Mouse (Mus musculus): ENCODE data around the gene Qrich1. TPM values are rescaled to one million over a fixed set of nuclear protein-coding genes. Genes with fewer than 3 reads are reported as not detected.

Qrich1 gene
- total RNA-seq, 1 experiment from 2014 or later: 126 TPM

- DNase-seq: peak; percentile 74
These were observed 24.4 kb upstream of the Qrich1 start for GRCm38 (mm10) chr9:108492043-108492750.

DNA sequence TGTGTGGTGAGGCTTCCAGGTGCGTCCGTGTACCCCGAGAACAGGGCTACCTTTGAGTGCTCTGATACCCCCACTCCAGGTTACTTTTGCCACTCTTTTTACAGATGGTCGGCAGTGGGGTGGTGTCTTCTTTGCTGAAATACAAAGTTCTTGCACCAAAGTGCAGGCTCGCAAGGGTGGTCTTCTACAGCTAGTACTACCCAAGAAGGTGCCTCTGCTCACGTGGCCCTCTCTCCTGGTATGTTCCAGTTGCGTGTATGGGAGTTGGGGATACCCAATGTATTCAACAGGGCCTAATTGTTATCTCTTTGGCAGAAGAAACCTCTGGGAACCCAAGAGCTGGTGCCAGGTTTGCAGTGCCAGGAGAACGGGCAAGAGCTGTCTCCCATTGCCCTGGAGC is 23.4 kb upstream of the Qrich1 start:
- DNase-seq: no peak

GRCm38 (mm10) chr9:108494146-108494825 is 22.3 kb upstream of the Qrich1 start:
- DNase-seq: no peak

DNA sequence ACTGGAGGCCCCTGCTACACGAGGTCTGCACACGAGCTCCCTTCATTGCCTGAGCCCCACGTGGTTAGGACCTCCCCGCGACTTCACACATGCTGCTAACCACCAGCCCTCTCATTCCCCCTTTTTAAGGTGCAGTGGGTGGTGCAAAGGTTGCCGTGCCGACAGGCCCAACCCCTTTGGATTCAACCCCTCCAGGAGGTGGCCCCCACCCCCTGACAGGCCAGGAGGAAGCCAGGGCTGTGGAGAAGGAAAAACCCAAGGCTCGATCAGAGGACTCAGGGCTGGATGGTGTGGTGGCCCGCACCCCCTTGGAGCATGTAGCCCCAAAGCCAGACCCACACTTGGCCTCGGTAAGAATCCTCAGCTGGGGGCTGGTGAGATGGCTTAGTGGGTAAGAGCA is 21.7 kb upstream of the Qrich1 start:
- no peak for DNase-seq

- no peak for DNase-seq
These were observed 17.4 kb upstream of the Qrich1 start for GRCm38 (mm10) chr9:108499231-108499630.

DNA sequence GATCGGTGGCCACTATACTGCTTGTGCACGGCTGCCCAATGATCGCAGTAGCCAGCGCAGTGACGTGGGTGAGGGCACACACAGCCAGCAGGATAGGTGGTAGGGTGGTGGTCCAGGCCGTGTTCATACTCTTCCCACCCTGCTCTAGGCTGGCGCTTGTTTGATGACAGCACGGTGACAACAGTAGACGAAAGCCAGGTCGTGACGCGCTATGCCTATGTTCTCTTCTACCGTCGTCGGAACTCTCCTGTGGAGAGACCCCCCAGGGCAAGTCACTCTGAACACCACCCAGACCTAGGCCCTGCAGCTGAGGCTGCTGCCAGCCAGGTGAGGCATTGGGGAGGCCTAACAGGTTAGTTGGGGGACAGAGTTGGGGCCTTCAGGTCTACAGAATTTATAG is 16.7 kb upstream of the Qrich1 start:
- no peak for DNase-seq

GRCm38 (mm10) chr9:108506901-108507300 is 9.7 kb upstream of the Qrich1 start:
- no peak for DNase-seq

GRCm38 (mm10) chr9:108507619-108508434 is 8.8 kb upstream of the Qrich1 start, which contains the start of gene Qars:
Gene Qars, plus strand, starts transcription at chr9:108507706.
- DNase-seq: peak; percentile 92

- DNase-seq: no peak
These were observed 7.8 kb upstream of the Qrich1 start for GRCm38 (mm10) chr9:108508776-108509175.

GRCm38 (mm10) chr9:108517253-108517930 is 786 bp downstream of the Qrich1 start:
- peak; percentile 83 for DNase-seq

DNA sequence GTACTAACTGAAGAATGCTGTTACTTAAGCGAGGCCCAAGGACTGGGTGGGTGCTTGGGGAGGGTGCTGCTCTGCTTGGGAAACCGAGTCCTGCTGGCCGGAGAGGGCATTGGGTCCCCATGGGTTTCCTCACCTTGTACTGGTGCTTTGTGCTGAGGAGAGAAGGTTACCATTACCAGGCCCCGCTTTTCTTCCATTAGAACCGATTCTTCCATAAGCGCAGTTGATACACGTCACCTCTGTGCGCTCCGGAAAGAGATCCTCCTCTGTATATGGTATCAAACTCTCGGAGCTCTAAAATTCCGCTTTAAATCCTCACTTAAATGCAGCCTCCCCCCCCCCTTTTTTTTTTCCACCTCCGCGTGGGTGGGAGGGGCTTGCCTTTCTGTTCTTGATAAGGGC is 1.3 kb downstream of the Qrich1 start:
- DNase-seq: no peak

- no peak for DNase-seq
These were observed 5.0 kb downstream of the Qrich1 start for GRCm38 (mm10) chr9:108521604-108522003.

DNA sequence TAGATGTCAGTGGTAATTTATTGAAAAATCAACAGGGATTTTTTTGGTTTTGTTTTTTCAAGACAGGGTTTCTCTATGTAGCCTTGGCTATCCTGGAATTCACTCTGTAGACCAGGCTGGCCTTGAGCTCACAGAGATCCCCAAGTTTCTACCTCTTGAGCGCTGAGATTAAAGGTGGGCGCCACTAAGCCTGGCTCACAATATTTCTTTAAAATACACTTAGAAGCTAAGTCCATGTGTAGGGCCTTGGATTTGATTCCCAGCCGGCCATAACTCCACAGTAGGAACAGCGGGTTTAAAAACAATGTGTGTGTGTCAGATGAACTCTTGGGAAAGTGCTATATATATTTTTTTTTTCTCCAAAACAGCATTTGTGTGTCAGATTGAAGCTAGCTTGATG is 6.7 kb downstream of the Qrich1 start:
- no peak for DNase-seq

DNA sequence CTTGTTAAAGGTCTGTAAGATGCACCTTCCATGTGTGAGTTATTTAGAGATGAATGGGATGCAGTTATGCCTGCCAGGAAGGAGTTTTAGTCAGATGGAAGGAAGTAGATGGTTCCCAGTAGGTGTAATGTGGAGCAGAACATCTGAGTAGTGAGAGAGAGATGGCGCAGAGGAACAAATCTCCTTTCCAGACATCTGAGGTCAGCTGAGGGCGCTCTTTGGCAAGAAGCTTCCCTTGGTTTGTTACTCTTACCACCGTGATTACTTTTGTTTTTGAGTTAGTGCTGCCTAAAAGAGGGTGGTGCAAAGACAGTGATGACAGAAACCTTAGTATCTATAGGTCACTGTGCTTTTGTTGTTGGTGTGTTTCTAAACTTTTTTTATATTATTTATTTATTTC is 8.8 kb downstream of the Qrich1 start:
- no peak for DNase-seq

- no peak for DNase-seq
These were observed 14.3 kb downstream of the Qrich1 start for GRCm38 (mm10) chr9:108530954-108531353.

DNA sequence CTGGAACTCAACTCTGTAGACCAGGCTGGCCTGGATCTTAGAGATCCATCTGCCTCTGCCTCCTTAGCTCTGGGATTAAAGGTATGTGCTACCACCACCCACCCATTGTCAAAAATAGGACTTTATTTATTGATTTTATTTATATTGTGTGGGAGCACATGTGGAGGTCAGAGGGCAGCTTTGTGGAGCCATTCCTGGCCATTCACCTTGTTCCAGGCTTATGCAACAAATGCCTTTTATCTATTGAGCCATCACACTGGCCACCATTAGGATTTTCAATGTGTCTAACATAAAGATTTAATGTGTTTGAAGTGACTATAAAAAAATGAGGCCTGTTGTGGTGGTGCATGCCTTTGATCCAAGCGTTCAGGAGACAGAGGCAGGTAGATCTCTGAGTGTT is 14.9 kb downstream of the Qrich1 start:
- DNase-seq: no peak

- no peak for DNase-seq
These were observed 24.2 kb downstream of the Qrich1 start for GRCm38 (mm10) chr9:108540846-108541245.

GRCm38 (mm10) chr9:108545986-108546385 is 29.4 kb downstream of the Qrich1 start:
- DNase-seq: no peak

GRCm38 (mm10) chr9:108546875-108547274 is 30.3 kb downstream of the Qrich1 start:
- DNase-seq: no peak

DNA sequence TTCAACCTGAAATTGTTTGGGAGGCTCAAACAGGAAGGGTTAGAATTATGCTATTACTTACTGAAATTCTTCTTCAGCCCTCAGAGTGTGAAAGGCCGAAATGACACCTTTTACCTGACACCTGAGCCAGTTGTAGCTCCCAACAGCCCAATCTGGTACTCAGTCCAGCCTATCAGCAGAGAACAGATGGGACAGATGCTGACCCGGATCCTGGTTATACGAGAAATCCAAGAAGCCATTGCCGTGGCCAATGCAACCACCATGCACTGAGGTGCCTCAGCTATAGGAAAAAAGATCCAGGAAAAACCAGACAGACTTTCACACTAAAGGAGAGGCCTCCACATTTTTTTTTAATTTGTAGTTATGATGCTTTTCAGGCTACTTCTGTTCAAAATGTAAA is 42.6 kb downstream of the Qrich1 start:
- no peak for DNase-seq

GRCm38 (mm10) chr9:108560227-108560841 is 43.7 kb downstream of the Qrich1 start, which contains the start of gene Impdh2:
Gene Impdh2, plus strand, starts transcription at chr9:108560286.
- peak; percentile 93 for DNase-seq

GRCm38 (mm10) chr9:108563671-108564070 is 47.1 kb downstream of the Qrich1 start:
- no peak for DNase-seq

All from adrenal gland, postnatal 25 days (tissue).